Mouse (Mus musculus): ENCODE data around the gene Gcm1. TPM values are rescaled to one million over a fixed set of nuclear protein-coding genes. Genes with fewer than 3 reads are reported as not detected.

Gene Gcm1
- polyA plus RNA-seq, 2 experiments, result not detected

DNA sequence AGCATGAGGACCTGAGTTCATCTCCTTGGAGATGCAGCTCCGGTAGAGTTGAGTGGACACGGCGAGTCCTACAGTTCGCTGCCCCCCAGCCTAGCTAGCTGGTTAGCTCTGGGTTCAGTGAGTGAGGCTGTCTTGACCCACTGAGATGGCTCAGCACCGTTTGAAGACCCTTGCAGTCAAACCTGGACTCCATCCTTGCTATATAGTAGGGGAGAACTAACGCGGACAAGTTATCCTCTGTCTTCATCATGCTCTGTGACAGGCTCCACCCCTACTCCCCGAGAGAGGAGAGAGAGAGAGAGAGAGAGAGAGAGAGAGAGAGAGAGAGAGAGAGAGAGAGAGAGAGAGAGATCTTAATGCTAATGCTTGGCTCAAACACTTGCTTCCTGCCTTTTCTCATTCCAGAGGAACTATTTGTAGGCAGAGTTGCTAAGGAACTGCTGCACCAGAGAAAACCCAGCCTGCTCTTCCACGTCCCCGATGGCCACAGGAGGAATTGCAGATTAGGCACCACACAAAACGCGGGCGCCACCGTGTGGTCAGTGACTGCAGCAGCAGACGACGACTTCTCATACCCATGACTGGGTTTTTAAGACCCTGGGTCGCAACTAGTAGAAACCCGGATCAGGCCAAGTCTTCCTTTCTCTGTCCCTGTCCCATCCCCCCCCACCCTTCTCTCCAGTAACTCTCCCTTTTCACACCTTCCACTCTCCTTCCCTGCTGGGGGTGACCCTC is 12.8 kb upstream of the Gcm1 start:
- Histone ChIP-seq H3K27me3 (ENCODE audit: control insufficient read depth, insufficient read depth, low read length) (no peaks in the 10 kb centered on the region), H3K27ac (no peak overlapping the region), H3K4me2 (ENCODE audit: low read depth) (no peak overlapping the region), H3K4me3 (ENCODE audit: insufficient read depth in 1 of 2, low read depth in 2 of 2, low read length in 2 of 2) (no peak overlapping the region), H3K4me1 (replicated peaks; ENCODE audit: control insufficient read depth in 2 of 2, insufficient read depth in 2 of 2, low read length in 1 of 2) (no peaks in the 10 kb centered on the region), H3K36me3 (replicated peaks; ENCODE audit: control insufficient read depth, insufficient read depth, low read depth) (no peaks in the 10 kb centered on the region), H3K9ac (replicated peaks) (no peak overlapping the region), H3K9me3 (ENCODE audit: control insufficient read depth, low read length) (no peaks in the 10 kb centered on the region)
- 29% methylated on average over 18 of the region's 18 CpGs for WGBS (ENCODE audit: insufficient replicate concordance)
- DNase-seq (ENCODE audit: low read depth in 3 of 3, low spot score in 3 of 3) (peak; percentile 58 to 64 (median 60)), ATAC-seq (ENCODE audit: insufficient read depth) (peak; percentile 37; the same call in 1 of the 2 replicates)
- TF ChIP-seq CTCF (IDR thresholded peaks at IDR 0.05; ENCODE audit: low read depth) (peak; percentile 100), EP300 (IDR thresholded peaks at IDR 0.05; ENCODE audit: low read depth) (no peak)

DNA sequence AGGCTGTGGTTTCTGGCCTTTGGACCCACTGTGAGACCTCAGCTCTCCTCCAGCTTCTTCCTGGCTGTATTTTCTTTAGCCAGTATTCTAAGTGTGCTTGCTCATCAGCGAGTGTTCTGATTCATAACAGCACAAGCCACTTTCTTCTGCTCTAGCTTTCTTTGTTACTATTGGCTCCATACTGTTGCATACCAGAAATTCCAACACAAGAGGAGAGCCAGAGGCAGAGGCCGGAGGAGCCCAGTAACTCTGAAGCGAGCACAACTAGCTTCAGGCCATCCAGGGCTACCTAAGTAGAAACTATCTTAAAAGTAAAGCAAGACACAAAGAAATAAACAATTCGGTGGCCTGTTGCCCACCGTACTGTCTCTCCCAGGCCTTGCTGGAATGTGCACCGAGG is 6.6 kb upstream of the Gcm1 start:
- H3K9me3 ChIP-seq (ENCODE audit: control insufficient read depth, low read length), result no peaks in the 10 kb centered on the region
- no peak overlapping the region for H3K4me2 ChIP-seq (ENCODE audit: low read depth)
- TF ChIP-seq CTCF (IDR thresholded peaks at IDR 0.05; ENCODE audit: low read depth), result no peak
- TF ChIP-seq EP300 (IDR thresholded peaks at IDR 0.05; ENCODE audit: low read depth), result no peak
- ATAC-seq (ENCODE audit: insufficient read depth), result no peak
- H3K9ac ChIP-seq (replicated peaks), result no peak overlapping the region
- no peaks in the 10 kb centered on the region for H3K36me3 ChIP-seq (replicated peaks; ENCODE audit: control insufficient read depth, insufficient read depth, low read depth)
- H3K4me1 ChIP-seq (replicated peaks; ENCODE audit: control insufficient read depth in 2 of 2, insufficient read depth in 2 of 2, low read length in 1 of 2), result 0 out of 4 replicates have a peak, but pooled peaks cover 0 to 2% of the 10 kb centered on the region in 2 experiments
- H3K27me3 ChIP-seq (ENCODE audit: control insufficient read depth, insufficient read depth, low read length), result no peaks in the 10 kb centered on the region
- H3K27ac ChIP-seq, result no peak overlapping the region
- no peak for DNase-seq (ENCODE audit: low read depth in 3 of 3, low spot score in 3 of 3)
- H3K4me3 ChIP-seq (ENCODE audit: insufficient read depth in 1 of 2, low read depth in 2 of 2, low read length in 2 of 2), result no peak overlapping the region
- 61% methylated on average over 6 of the region's 6 CpGs for WGBS (ENCODE audit: insufficient replicate concordance)

DNA sequence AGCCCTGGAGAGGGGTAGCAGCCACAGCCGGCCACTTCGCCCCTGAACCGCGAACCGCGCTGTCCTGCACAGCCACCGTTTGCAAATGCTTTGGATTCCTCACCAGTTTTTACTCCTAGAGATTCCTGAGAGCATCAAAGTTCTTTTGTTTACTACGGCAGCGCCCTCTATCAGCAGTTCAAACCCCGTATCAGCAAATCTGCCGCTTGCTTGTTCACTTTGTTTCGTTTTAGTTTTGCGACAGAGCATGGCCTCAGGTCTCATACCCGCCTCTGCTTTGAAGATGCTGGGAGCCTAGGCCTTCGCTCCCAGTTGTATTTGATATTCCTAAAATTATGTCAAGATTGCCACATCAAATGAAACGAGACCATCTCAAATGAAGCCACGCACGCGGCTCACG is 5.0 kb upstream of the Gcm1 start:
- no peak for ATAC-seq (ENCODE audit: insufficient read depth)
- TF ChIP-seq EP300 (IDR thresholded peaks at IDR 0.05; ENCODE audit: low read depth) (no peak), CTCF (IDR thresholded peaks at IDR 0.05; ENCODE audit: low read depth) (peak; percentile 15; the same call in 1 of the 2 replicates)
- Histone ChIP-seq H3K36me3 (replicated peaks; ENCODE audit: control insufficient read depth, insufficient read depth, low read depth) (no peaks in the 10 kb centered on the region), H3K9ac (replicated peaks) (no peak overlapping the region), H3K27me3 (ENCODE audit: control insufficient read depth, insufficient read depth, low read length) (no peaks in the 10 kb centered on the region), H3K9me3 (ENCODE audit: control insufficient read depth, low read length) (no peaks in the 10 kb centered on the region), H3K4me1 (replicated peaks; ENCODE audit: control insufficient read depth in 2 of 2, insufficient read depth in 2 of 2, low read length in 1 of 2) (0 out of 4 replicates have a peak, but pooled peaks cover 0 to 2% of the 10 kb centered on the region in 2 experiments), H3K4me3 (ENCODE audit: insufficient read depth in 1 of 2, low read depth in 2 of 2, low read length in 2 of 2) (peak overlapping the region; percentile 36 to 40), H3K4me2 (ENCODE audit: low read depth) (peak overlapping the region; percentile 37), H3K27ac (no peak overlapping the region)
- WGBS (ENCODE audit: insufficient replicate concordance), result 30% methylated on average over 20 of the region's 20 CpGs
- no peak for DNase-seq (ENCODE audit: low read depth in 3 of 3, low spot score in 3 of 3)

DNA sequence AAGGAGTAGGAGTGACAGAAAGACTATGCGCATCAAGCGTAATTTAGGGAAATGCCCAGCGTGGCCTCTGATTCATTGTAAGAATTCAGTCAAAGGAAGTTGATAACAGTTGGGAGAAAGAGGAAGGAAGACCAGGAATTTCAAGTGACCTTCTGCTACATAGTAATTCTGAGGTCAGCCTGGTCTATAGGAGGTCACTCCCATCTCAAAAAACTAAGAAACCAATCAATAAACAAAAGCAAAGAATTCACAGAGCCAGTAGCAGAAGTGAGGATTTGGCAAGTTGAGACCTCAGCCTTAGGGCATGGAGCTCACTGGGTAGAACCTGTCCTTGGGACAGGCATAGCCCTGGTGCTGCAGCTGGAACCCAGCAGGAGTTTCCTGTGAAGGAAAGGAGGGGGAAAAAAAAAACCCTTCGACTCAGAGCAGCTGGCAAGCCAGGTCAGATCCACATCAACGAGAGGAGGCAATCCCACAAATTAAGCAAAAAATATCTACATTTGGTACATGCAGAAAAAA is 1.2 kb upstream of the Gcm1 start:
- TF ChIP-seq EP300 (IDR thresholded peaks at IDR 0.05; ENCODE audit: low read depth) (no peak), CTCF (IDR thresholded peaks at IDR 0.05; ENCODE audit: low read depth) (no peak)
- H3K4me3 ChIP-seq (ENCODE audit: insufficient read depth in 1 of 2, low read depth in 2 of 2, low read length in 2 of 2), result no peak overlapping the region
- H3K27me3 ChIP-seq (ENCODE audit: control insufficient read depth, insufficient read depth, low read length), result no peaks in the 10 kb centered on the region
- no peak overlapping the region for H3K9ac ChIP-seq (replicated peaks)
- no peak for ATAC-seq (ENCODE audit: insufficient read depth)
- 26% methylated on average over 5 of the region's 5 CpGs for WGBS (ENCODE audit: insufficient replicate concordance)
- no peak overlapping the region for H3K4me2 ChIP-seq (ENCODE audit: low read depth)
- no peak overlapping the region for H3K27ac ChIP-seq
- no peaks in the 10 kb centered on the region for H3K36me3 ChIP-seq (replicated peaks; ENCODE audit: control insufficient read depth, insufficient read depth, low read depth)
- no peak for DNase-seq (ENCODE audit: low read depth in 3 of 3, low spot score in 3 of 3)
- H3K4me1 ChIP-seq (replicated peaks; ENCODE audit: control insufficient read depth in 2 of 2, insufficient read depth in 2 of 2, low read length in 1 of 2), result 0 out of 4 replicates have a peak, but pooled peaks cover 0 to 2% of the 10 kb centered on the region in 2 experiments
- H3K9me3 ChIP-seq (ENCODE audit: control insufficient read depth, low read length), result no peaks in the 10 kb centered on the region

DNA sequence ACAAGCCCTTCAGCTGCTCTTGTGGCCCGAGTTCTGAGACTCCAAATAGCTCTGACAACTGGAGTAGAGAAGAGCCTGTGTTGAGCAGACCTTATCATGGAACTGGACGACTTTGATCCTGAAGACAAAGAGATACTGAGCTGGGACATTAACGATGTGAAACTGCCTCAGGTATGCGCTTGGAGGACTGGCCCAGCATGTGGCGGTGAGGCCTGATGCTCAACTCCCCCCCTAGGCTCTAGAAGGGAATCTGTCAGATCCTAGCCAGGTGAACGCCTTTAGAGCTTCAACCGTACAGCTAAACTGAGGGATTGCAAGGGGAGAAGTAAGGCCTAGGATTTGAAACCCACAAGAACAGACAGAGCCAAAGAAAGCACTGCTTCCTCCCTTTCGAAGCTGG is 2.1 kb downstream of the Gcm1 start:
- DNase-seq (ENCODE audit: low read depth in 3 of 3, low spot score in 3 of 3) (no peak), ATAC-seq (ENCODE audit: insufficient read depth) (no peak)
- Histone ChIP-seq H3K4me3 (ENCODE audit: insufficient read depth in 1 of 2, low read depth in 2 of 2, low read length in 2 of 2) (no peak overlapping the region), H3K27me3 (ENCODE audit: control insufficient read depth, insufficient read depth, low read length) (no peaks in the 10 kb centered on the region), H3K9me3 (ENCODE audit: control insufficient read depth, low read length) (no peaks in the 10 kb centered on the region), H3K4me1 (replicated peaks; ENCODE audit: control insufficient read depth in 2 of 2, insufficient read depth in 2 of 2, low read length in 1 of 2) (no peaks in the 10 kb centered on the region; a peak in 1 of 4 replicates), H3K9ac (replicated peaks) (no peak overlapping the region), H3K36me3 (replicated peaks; ENCODE audit: control insufficient read depth, insufficient read depth, low read depth) (no peaks in the 10 kb centered on the region), H3K27ac (no peak overlapping the region), H3K4me2 (ENCODE audit: low read depth) (no peak overlapping the region)
- TF ChIP-seq CTCF (IDR thresholded peaks at IDR 0.05; ENCODE audit: low read depth) (no peak), EP300 (IDR thresholded peaks at IDR 0.05; ENCODE audit: low read depth) (no peak)
- WGBS (ENCODE audit: insufficient replicate concordance), result 61% methylated on average over 8 of the region's 8 CpGs

Data from liver, embryonic 14.5 days (tissue).